Mouse (Mus musculus): ENCODE data around the gene Myo1d.
"Not testable (repeated sequence)": the region's sequence is repeated elsewhere in the genome, so short reads cannot be mapped to it uniquely, and the experiment has no call there.

Myo1d gene

GRCm38 (mm10) chr11:80485120-80485551 lies 294.7 kb downstream of the Myo1d start:
- no peak for DNase-seq (ENCODE audit: extremely low spot score, low read depth, low spot score)

DNA sequence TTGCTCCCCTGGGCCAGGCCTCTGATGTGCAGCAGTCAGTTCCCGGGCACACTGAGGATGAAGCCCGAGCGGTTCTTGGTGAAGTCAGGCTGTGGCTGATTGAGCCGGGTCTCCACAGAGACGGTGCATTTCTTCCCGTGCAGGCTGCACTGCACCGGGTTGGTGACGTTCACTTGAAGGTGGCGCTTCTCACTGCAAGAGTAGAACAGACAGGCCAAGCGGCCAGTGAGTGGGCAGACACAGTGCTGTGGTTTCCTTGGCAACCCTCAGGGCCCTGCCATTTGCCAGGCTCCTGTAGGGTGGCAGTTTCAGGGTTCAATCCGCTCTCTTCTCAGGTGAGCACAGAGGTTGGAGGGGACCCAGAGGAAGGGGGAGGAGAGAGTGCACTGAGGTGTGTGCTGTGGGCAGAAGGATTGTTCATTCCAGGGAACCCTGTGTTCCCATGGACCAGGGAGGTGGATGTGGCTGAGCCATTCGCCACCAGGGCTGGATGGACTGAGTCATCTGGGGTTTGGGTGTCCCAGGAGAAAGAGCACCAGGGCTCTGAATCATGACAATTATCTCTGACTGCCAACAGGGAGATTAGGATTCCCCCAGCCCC lies 295.5 kb downstream of the Myo1d start:
- no peak for DNase-seq (ENCODE audit: extremely low spot score, low read depth, low spot score)

DNA sequence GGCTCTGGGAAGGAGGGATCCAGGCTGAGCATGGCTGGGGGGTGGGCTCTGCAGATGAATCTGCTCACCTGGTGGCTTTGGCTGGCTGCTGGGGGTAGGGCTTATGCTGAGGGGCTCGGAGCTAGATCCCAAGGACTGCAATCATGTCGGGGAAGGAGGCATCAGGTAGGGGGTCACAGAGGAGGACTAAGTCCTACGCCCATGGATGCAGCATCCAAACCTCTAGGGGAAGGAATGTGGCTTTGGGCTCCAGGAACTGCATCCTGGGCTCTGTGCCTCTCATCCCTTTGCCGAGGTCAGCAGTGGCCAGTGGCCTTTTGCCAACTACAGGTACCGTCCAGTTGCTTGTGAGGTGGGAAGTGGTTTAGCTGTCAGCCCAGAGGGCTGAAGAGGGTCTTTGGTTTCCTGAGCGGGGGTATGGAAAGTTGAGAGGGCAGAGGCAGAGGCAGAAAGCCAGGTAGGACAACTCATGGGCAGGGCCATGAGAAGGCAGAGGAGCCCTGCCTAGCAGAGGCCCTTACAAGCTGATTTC lies 296.2 kb downstream of the Myo1d start:
- no peak for DNase-seq (ENCODE audit: extremely low spot score, low read depth, low spot score)

GRCm38 (mm10) chr11:80482921-80483320 lies 296.9 kb downstream of the Myo1d start:
- DNase-seq (ENCODE audit: extremely low spot score, low read depth, low spot score): no peak

DNA sequence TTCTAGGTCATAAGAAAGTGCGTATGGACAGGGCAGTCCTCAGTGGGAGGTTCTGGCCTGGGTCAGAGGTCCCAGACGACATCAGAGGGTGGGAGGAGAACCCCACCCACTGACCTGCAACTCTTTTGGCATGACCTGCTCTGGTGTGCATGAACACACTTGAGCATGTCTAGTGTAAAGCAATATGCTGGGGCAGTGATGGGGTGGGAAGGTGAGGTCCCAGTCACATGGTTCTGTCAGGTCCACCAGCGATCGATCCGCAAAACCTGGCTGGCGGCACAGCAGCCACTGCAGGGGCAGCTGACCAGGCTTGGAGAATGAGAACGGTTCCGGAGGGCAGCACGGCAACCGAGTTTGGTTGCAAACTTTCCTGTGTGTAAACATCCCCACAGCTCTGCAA lies 297.5 kb downstream of the Myo1d start:
- no peak for DNase-seq (ENCODE audit: extremely low spot score, low read depth, low spot score)

- DNase-seq (ENCODE audit: extremely low spot score, low read depth, low spot score): no peak
These were observed 298.3 kb downstream of the Myo1d start for GRCm38 (mm10) chr11:80481409-80482050.

GRCm38 (mm10) chr11:80479906-80480866 lies 299.6 kb downstream of the Myo1d start:
- no peak for DNase-seq (ENCODE audit: extremely low spot score, low read depth, low spot score)

DNA sequence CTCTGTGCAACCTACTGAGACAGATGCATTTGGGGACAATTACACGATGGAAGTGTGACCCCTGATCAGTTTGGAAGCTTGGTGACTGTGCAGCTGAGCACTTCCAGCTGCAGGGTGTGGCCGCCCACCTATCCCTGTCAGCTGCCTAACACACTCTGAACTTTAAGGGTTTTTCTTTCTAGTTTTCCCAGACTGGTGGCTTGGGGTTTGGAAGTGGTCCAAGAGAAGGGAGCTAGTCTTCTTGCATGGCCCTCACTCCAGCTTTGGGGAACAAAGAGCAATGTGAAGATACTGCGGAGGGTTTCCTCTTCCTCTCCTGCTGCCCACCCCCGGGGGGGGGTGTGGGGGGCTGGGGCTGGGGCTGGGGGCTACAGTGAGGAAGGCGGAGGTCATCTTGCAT lies 300.4 kb downstream of the Myo1d start:
- DNase-seq (ENCODE audit: extremely low spot score, low read depth, low spot score): no peak

- DNase-seq (ENCODE audit: extremely low spot score, low read depth, low spot score): no peak
These were observed 301.0 kb downstream of the Myo1d start for GRCm38 (mm10) chr11:80478694-80479412.

GRCm38 (mm10) chr11:80477341-80478199 lies 302.3 kb downstream of the Myo1d start:
- DNase-seq (ENCODE audit: extremely low spot score, low read depth, low spot score): no peak

GRCm38 (mm10) chr11:80476222-80477189 lies 303.3 kb downstream of the Myo1d start, which contains the start of gene Cdk5r1:
Cdk5r1 (plus strand) TSS chr11:80477023.
- peak; percentile 41 for DNase-seq (ENCODE audit: extremely low spot score, low read depth, low spot score)

DNA sequence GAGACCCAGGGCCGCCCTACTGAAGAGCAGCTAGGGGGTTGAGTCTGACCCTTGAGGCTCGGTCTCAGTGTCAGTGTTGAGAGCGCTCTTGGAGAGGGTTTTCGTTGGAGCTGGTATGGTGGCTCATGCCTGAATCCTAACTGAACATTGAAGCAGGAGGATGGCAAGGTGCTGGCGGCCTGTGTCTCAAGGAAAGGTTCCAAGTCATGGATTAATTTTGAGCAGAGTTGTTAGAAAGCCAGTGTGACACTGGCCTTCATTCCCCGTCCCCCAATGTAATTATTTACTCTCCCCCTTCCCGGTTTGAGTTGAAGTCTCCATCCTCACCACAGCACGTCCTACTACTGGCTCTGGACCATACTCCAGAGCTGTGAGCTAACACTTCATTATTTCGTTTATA lies 304.3 kb downstream of the Myo1d start:
- no peak for DNase-seq (ENCODE audit: extremely low spot score, low read depth, low spot score)

GRCm38 (mm10) chr11:80474846-80475245 lies 305.0 kb downstream of the Myo1d start:
- no peak for DNase-seq (ENCODE audit: extremely low spot score, low read depth, low spot score)

GRCm38 (mm10) chr11:80474175-80474691 lies 305.6 kb downstream of the Myo1d start:
- no peak for DNase-seq (ENCODE audit: extremely low spot score, low read depth, low spot score)

DNA sequence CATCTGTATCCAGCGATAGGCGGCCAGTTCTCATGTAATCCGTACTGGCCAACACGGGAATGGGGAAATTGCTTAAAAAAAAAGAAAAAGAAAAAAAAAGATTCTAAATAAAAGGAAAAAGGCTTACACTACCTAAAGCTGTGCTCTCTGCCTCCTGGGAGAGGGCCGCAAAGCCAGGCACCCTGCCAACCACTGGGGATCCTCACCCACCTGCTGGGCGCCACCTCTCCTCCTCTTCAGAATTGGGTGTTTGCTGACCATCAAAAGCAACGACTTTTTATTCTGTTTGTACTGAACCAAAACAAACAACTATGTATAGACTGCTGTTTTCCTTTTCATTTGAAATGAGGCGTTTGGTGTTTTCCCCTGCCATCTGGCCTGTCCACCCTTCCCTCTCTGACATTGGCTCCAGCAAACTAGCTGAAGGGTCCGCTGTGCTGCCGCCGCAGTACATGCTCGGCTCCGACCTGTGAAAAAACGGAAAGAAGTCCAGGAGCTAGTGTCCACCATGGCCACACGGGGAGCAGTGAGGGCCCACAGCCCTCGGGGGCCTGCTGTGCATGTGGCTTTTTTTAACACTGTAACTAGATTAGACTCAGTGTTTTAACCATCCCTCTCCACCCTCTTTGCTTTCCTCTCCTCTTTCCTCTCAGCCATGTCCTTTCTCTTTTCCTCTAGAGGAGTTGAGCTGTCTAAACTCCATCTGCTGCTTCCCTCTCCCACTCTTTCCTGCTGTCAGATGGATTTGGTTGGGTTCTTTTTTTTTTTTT lies 307.8 kb downstream of the Myo1d start:
- no peak for DNase-seq (ENCODE audit: extremely low spot score, low read depth, low spot score)

DNA sequence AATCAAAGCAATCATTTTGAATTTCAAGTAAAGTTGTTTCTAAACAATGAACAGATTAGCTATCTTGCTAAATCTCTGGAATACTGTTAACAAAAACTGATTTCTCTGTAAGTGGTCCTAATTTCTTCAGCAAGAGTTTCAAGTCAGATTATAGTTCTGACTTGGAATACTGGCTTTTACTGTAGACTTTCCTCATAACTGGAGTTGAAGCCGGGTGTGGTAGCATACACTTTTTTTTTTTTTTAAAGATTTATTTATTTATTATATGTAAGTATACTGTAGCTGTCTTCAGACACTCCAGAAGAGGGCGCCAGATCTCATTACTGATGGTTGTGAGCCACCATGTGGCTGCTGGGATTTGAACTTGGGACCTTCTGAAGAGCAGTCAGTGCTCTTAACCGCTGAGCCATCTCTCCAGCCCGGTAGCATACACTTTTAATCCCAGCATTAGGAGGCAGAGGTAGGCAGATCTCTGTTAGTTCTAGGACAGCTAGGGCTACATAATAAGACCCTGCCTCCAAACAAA lies 316.2 kb downstream of the Myo1d start:
- not testable (repeated sequence) for DNase-seq (ENCODE audit: extremely low spot score, low read depth, low spot score)

DNA sequence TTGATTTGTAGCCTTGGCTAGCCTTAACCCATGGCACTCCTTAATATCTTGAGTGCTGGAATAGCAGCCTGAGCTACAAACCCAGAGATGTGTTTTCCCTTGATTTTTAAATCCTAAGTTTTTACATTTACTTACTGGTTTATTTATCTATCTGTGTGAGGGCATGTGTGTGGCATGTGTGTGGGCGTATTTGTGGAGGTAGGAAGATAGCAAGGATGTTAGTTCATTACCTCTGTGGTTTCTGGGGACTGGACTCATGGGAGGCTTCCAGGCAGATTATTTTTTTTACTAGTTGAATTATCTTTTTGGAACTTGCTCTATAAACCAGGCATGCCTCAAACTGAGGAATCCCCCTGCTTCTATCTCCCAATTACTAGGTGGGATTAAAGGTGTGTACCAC lies 326.6 kb downstream of the Myo1d start:
- DNase-seq (ENCODE audit: extremely low spot score, low read depth, low spot score): no peak
